Mouse (Mus musculus) embryonic fibroblast, embryonic 13.5 days (primary cell): Measurements from ENCODE around the gene Mcrs1. TPM values are rescaled to one million over a fixed set of nuclear protein-coding genes. Genes with fewer than 3 reads are reported as not detected.

Experiments
- H3K27ac ChIP-seq: 2 replicates; pipeline ENCODE4 v1.5.1; 2012; ENCODE audit warnings: low read length, control low read depth, inconsistent platforms; ENCODE audit not compliant: insufficient read depth
- H3K4me1 ChIP-seq: 2 replicates; pipeline ENCODE4 v1.6.1; 2011; ENCODE audit warnings: low read length; ENCODE audit not compliant: control insufficient read depth, insufficient read depth
- H3K4me3 ChIP-seq: 2 replicates; pipeline ENCODE4 v1.5.1; 2011; ENCODE audit warnings: mild to moderate bottlenecking, control low read depth, low read length; ENCODE audit not compliant: insufficient read depth
- CTCF ChIP-seq: IDR thresholded peaks from 2 replicates; pipeline ENCODE4 v1.5.1; 2011; ENCODE audit warnings: mild to moderate bottlenecking, control low read depth, low read length, moderate library complexity, borderline replicate concordance; ENCODE audit not compliant: insufficient read depth
- POLR2A ChIP-seq: IDR thresholded peaks from 2 replicates; pipeline ENCODE4 v1.6.1; 2011; ENCODE audit warnings: low read depth, mild to moderate bottlenecking, control low read depth, low read length, moderate library complexity
- polyA plus RNA-seq: library from polyadenylated mRNA; stranded (reverse); fragments of >200 nt; gene quantifications from 2 replicates; pipeline ENCODE4 v1.2.4, GENCODE M21; 2011; ENCODE audit warnings: low read depth; ENCODE audit not compliant: missing spikeins, insufficient read length

Gene Mcrs1
- polyA plus RNA-seq, 1 experiment: 37.2 TPM

GRCm38 (mm10) chr15:99215741-99216463 is 35.9 kb downstream of the Mcrs1 start:
- Histone ChIP-seq H3K4me3 (no peak overlapping the region), H3K4me1 (no peaks in the 10 kb centered on the region), H3K27ac (no peak overlapping the region)
- TF ChIP-seq CTCF (no peak), POLR2A (no peak)

- TF ChIP-seq CTCF (no peak), POLR2A (no peak)
- Histone ChIP-seq H3K27ac (no peak overlapping the region), H3K4me1 (no peaks in the 10 kb centered on the region), H3K4me3 (no peak overlapping the region)
Observed at GRCm38 (mm10) chr15:99214941-99215340, 36.8 kb downstream of the Mcrs1 start.

GRCm38 (mm10) chr15:99213183-99213582 is 38.6 kb downstream of the Mcrs1 start:
- Histone ChIP-seq H3K4me3 (no peak overlapping the region), H3K27ac (no peak overlapping the region), H3K4me1 (no peaks in the 10 kb centered on the region)
- no peak for TF ChIP-seq POLR2A
- TF ChIP-seq CTCF: no peak

GRCm38 (mm10) chr15:99205959-99206358 is 45.8 kb downstream of the Mcrs1 start:
- Histone ChIP-seq H3K4me3 (no peak overlapping the region), H3K27ac (no peak overlapping the region), H3K4me1 (no peaks in the 10 kb centered on the region)
- TF ChIP-seq POLR2A (no peak), CTCF (no peak)

- Histone ChIP-seq H3K4me3 (no peak overlapping the region), H3K27ac (no peak overlapping the region)
- TF ChIP-seq POLR2A (no peak), CTCF (no peak)
Observed at GRCm38 (mm10) chr15:99198761-99199160, 53.0 kb downstream of the Mcrs1 start.

GRCm38 (mm10) chr15:99195043-99195442 is 56.7 kb downstream of the Mcrs1 start:
- TF ChIP-seq POLR2A: no peak
- no peak for TF ChIP-seq CTCF
- Histone ChIP-seq H3K4me1 (no peaks in the 10 kb centered on the region), H3K4me3 (no peak overlapping the region), H3K27ac (no peak overlapping the region)

More at GRCm38 (mm10) chr15:99198761-99199160, 53.0 kb downstream of the Mcrs1 start:
- H3K4me1 ChIP-seq: no peaks in the 10 kb centered on the region

- H3K4me3 ChIP-seq: no peak overlapping the region
- no peaks in the 10 kb centered on the region for H3K4me1 ChIP-seq
- H3K27ac ChIP-seq: no peak overlapping the region
- TF ChIP-seq POLR2A: no peak
- no peak for TF ChIP-seq CTCF
Observed at GRCm38 (mm10) chr15:99194358-99194757, 57.4 kb downstream of the Mcrs1 start.

Other genes starting within 250 kb of the Mcrs1 start
- 171 and 395 TPM in 2 replicates for gene Tuba1c, start 222.1 kb downstream of the Mcrs1 start, polyA plus RNA-seq
- gene Prph, start 196.8 kb downstream of the Mcrs1 start, polyA plus RNA-seq: 0.60 TPM in 1 of 2 replicates, not detected in the other
- 12.2 and 19.9 TPM in 2 replicates for gene Troap, start 177.4 kb downstream of the Mcrs1 start, polyA plus RNA-seq
- gene C1ql4, start 164.1 kb downstream of the Mcrs1 start, polyA plus RNA-seq: not detected in 2 replicates
- gene Dnajc22, start 158.8 kb downstream of the Mcrs1 start, polyA plus RNA-seq: not detected in 2 replicates
- gene Spats2, start 126.0 kb downstream of the Mcrs1 start, polyA plus RNA-seq: 37.7 and 41.7 TPM in 2 replicates
- 0.40 TPM in 1 of 2 replicates, not detected in the other for gene Kcnh3, start 27.1 kb downstream of the Mcrs1 start, polyA plus RNA-seq
- 24.4 and 25.7 TPM in 2 replicates for gene Prpf40b, start 43.1 kb upstream of the Mcrs1 start, polyA plus RNA-seq
- not detected in 2 replicates for gene Fam186b, start 43.9 kb upstream of the Mcrs1 start, polyA plus RNA-seq
- 49.5 and 51.2 TPM in 2 replicates for gene Fmnl3, start 118.5 kb upstream of the Mcrs1 start, polyA plus RNA-seq
- 419 and 479 TPM in 2 replicates for gene Tmbim6, start 140.9 kb upstream of the Mcrs1 start, polyA plus RNA-seq
- 11.6 and 18.6 TPM in 2 replicates for gene Nckap5l, start 205.8 kb upstream of the Mcrs1 start, polyA plus RNA-seq
- 3.5 and 5.8 TPM in 2 replicates for gene Bcdin3d, start 222.8 kb upstream of the Mcrs1 start, polyA plus RNA-seq